Mouse (Mus musculus): ENCODE measurements at regions not wholly inside any gene's neighbourhood (a gene's known extent, or its start where the extent isn't known, plus 50 kb on each side); places are given as distances from the start of the nearest gene placed in this dataset.

DNA sequence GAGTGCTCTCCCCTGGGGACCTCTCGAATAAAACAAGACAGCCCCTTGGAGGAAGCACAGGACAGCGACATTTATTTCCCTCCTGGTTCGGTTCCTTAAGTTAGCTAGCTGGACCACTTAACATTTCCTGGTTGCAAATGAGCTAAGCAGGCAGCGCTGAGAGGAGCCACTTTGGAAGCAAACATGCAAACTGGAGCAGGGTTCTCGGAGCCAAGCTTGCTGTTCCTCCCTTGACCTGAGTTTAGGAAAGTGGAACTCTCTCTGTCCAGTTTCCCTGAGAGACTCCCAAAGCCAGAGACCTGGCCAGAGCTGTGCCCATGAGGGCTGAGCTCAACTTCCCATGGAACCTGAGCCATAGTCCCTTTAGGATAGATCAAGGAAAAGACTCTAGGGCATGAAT lies 219.4 kb upstream of the Mgmt start:
- Histone ChIP-seq H3K9ac (ENCODE audit: control insufficient read depth, low read depth, low read length, poor library complexity, severe bottlenecking) (no peak overlapping the region), H3K9me3 (replicated peaks; ENCODE audit: insufficient read depth, low read length) (no peaks in the 10 kb centered on the region), H3K4me1 (ENCODE audit: control insufficient read depth in 1 of 2, insufficient read depth in 2 of 2, low read length in 2 of 2) (no peaks in the 10 kb centered on the region), H3K79me2 (ENCODE audit: control insufficient read depth, insufficient read depth, low read length, poor library complexity) (no peaks in the 10 kb centered on the region), H3K36me3 (ENCODE audit: control insufficient read depth in 1 of 2, insufficient read depth in 2 of 2, low read length in 2 of 2) (no peaks in the 10 kb centered on the region), H3K27ac (ENCODE audit: control insufficient read depth, low read depth, low read length) (no peak overlapping the region), H3K4me3 (ENCODE audit: control insufficient read depth in 1 of 2, insufficient read depth in 1 of 2, low read depth in 2 of 2, low read length in 2 of 2) (no peak overlapping the region), H3K27me3 (ENCODE audit: control insufficient read depth in 1 of 2, insufficient read depth in 2 of 2, low read length in 2 of 2) (no peaks in the 10 kb centered on the region)
- TF ChIP-seq MAX (IDR thresholded peaks at IDR 0.05; ENCODE audit: low read length) (no peak), GATA1 (IDR thresholded peaks at IDR 0.05; ENCODE audit: low read depth, low read length) (no peak), ZC3H11A (IDR thresholded peaks at IDR 0.05; ENCODE audit: low read depth, low read length) (no peak), NELFE (IDR thresholded peaks at IDR 0.05; ENCODE audit: low read depth, low read length) (no peak), ZNF384 (IDR thresholded peaks at IDR 0.05; ENCODE audit: low read depth, low read length) (no peak), E2F4 (IDR thresholded peaks at IDR 0.05; ENCODE audit: borderline replicate concordance, low read depth, low read length) (no peak), NRF1 (IDR thresholded peaks at IDR 0.05; ENCODE audit: insufficient read depth, low read depth, low read length, poor library complexity, severe bottlenecking) (no peak), ELF1 (IDR thresholded peaks at IDR 0.05; ENCODE audit: low read depth, low read length) (no peak), ZKSCAN1 (IDR thresholded peaks at IDR 0.05; ENCODE audit: low read depth, low read length) (no peak), RAD21 (IDR thresholded peaks at IDR 0.05; ENCODE audit: low read depth, low read length) (no peak), ETS1 (IDR thresholded peaks at IDR 0.05; ENCODE audit: low read depth, low read length) (no peak), BHLHE40 (IDR thresholded peaks at IDR 0.05; ENCODE audit: borderline replicate concordance, low read depth, low read length) (no peak), SIN3A (IDR thresholded peaks at IDR 0.05; ENCODE audit: low read length) (no peak), POLR2A (IDR thresholded peaks at IDR 0.05; ENCODE audit: control insufficient read depth in 1 of 2, insufficient read depth in 1 of 2, low read depth in 1 of 2, low read length in 2 of 2, poor library complexity in 1 of 2) (no peak), SMC3 (IDR thresholded peaks at IDR 0.05; ENCODE audit: low read depth, low read length) (no peak), TCF12 (IDR thresholded peaks at IDR 0.05; ENCODE audit: low read depth, low read length) (no peak), RCOR1 (IDR thresholded peaks at IDR 0.05; ENCODE audit: low read depth, low read length) (no peak)
- no peak for DNase-seq (ENCODE audit: low read depth, low spot score)

DNA sequence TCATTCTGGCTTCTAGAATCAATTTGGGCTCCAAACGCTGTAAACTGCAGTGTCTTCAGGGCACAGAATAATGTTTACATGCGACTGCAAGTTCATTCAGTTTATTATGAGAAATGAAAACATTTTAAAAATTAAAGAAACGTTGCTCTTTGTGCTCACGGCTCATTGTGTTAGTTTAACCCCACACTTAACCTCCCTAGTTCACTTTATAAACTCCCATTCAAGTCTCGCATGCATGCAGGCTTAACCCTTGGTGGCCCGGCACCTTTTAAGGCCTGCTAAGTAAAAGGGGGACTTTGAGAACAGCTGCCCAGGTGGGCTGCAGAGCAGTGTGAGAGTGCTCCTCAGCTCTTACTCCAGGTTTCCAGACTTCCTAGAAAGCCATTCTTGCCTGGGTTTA lies 218.3 kb upstream of the Mgmt start:
- no peaks in the 10 kb centered on the region for H3K79me2 ChIP-seq (ENCODE audit: control insufficient read depth, insufficient read depth, low read length, poor library complexity)
- H3K4me1 ChIP-seq (ENCODE audit: control insufficient read depth in 1 of 2, insufficient read depth in 2 of 2, low read length in 2 of 2): no peaks in the 10 kb centered on the region
- H3K27me3 ChIP-seq (ENCODE audit: control insufficient read depth in 1 of 2, insufficient read depth in 2 of 2, low read length in 2 of 2): no peaks in the 10 kb centered on the region
- no peaks in the 10 kb centered on the region for H3K9me3 ChIP-seq (replicated peaks; ENCODE audit: insufficient read depth, low read length)
- H3K36me3 ChIP-seq (ENCODE audit: control insufficient read depth in 1 of 2, insufficient read depth in 2 of 2, low read length in 2 of 2): no peaks in the 10 kb centered on the region
- H3K4me3 ChIP-seq (ENCODE audit: control insufficient read depth in 1 of 2, insufficient read depth in 1 of 2, low read depth in 2 of 2, low read length in 2 of 2): no peak overlapping the region
- DNase-seq (ENCODE audit: low read depth, low spot score): no peak
- no peak overlapping the region for H3K27ac ChIP-seq (ENCODE audit: control insufficient read depth, low read depth, low read length)
- H3K9ac ChIP-seq (ENCODE audit: control insufficient read depth, low read depth, low read length, poor library complexity, severe bottlenecking): no peak overlapping the region
- TF ChIP-seq ZKSCAN1 (IDR thresholded peaks at IDR 0.05; ENCODE audit: low read depth, low read length) (no peak), ZC3H11A (IDR thresholded peaks at IDR 0.05; ENCODE audit: low read depth, low read length) (no peak), MAFK (IDR thresholded peaks at IDR 0.05; ENCODE audit: borderline replicate concordance, low read depth, low read length) (no peak), CHD2 (IDR thresholded peaks at IDR 0.05; ENCODE audit: low read length) (no peak), ETS1 (IDR thresholded peaks at IDR 0.05; ENCODE audit: low read depth, low read length) (no peak), TCF12 (IDR thresholded peaks at IDR 0.05; ENCODE audit: low read depth, low read length) (no peak), ZMIZ1 (IDR thresholded peaks at IDR 0.05; ENCODE audit: low read depth, low read length) (no peak), MEF2A (IDR thresholded peaks at IDR 0.05; ENCODE audit: extremely low read depth, insufficient replicate concordance, low read depth, low read length, poor library complexity, severe bottlenecking) (no peak), SIN3A (IDR thresholded peaks at IDR 0.05; ENCODE audit: low read length) (no peak), NRF1 (IDR thresholded peaks at IDR 0.05; ENCODE audit: insufficient read depth, low read depth, low read length, poor library complexity, severe bottlenecking) (no peak)

Measured in MEL (cell line).